Mouse (Mus musculus): ENCODE data around the gene Mrpl40. TPM values are rescaled to one million over a fixed set of nuclear protein-coding genes. Genes with fewer than 3 reads are reported as not detected.

The Mrpl40 gene
- polyA plus RNA-seq, 1 experiment from 2014 or later: 122 TPM

Other genes starting within 250 kb of the Mrpl40 start
- gene Sept5, start 246.9 kb downstream of the Mrpl40 start, polyA plus RNA-seq (2016; fragmentation: Nextera tagmentation; extraction: Ambion mirVana): 30.2 and 32.2 TPM in 2 replicates
- gene Cldn5, start 100.0 kb downstream of the Mrpl40 start, polyA plus RNA-seq (2016; fragmentation: Nextera tagmentation; extraction: Ambion mirVana): 20.0 and 22.0 TPM in 2 replicates
- 103 and 107 TPM in 2 replicates for gene Ufd1, start 65.1 kb downstream of the Mrpl40 start, polyA plus RNA-seq (2016; fragmentation: Nextera tagmentation; extraction: Ambion mirVana)
- gene Cdc45, start 64.9 kb downstream of the Mrpl40 start, polyA plus RNA-seq (2016; fragmentation: Nextera tagmentation; extraction: Ambion mirVana): 73.8 and 77.3 TPM in 2 replicates
- 32.6 and 34.9 TPM in 2 replicates for gene 2510002D24Rik, start 40.3 kb downstream of the Mrpl40 start, polyA plus RNA-seq (2016; fragmentation: Nextera tagmentation; extraction: Ambion mirVana)
- not detected in 2 replicates for gene Gm28539, start 40.3 kb downstream of the Mrpl40 start, polyA plus RNA-seq (2016; fragmentation: Nextera tagmentation; extraction: Ambion mirVana)
- gene Hira, start 175 bp upstream of the Mrpl40 start, polyA plus RNA-seq (2016; fragmentation: Nextera tagmentation; extraction: Ambion mirVana): 22.8 and 25.8 TPM in 2 replicates